Mouse (Mus musculus): Measurements from ENCODE around the gene Mcrip2. TPM values are rescaled to one million over a fixed set of nuclear protein-coding genes. Genes with fewer than 3 reads are reported as not detected.

Mcrip2 gene
- polyA plus RNA-seq, 1 experiment from 2014 or later, result 15.7 TPM

DNA sequence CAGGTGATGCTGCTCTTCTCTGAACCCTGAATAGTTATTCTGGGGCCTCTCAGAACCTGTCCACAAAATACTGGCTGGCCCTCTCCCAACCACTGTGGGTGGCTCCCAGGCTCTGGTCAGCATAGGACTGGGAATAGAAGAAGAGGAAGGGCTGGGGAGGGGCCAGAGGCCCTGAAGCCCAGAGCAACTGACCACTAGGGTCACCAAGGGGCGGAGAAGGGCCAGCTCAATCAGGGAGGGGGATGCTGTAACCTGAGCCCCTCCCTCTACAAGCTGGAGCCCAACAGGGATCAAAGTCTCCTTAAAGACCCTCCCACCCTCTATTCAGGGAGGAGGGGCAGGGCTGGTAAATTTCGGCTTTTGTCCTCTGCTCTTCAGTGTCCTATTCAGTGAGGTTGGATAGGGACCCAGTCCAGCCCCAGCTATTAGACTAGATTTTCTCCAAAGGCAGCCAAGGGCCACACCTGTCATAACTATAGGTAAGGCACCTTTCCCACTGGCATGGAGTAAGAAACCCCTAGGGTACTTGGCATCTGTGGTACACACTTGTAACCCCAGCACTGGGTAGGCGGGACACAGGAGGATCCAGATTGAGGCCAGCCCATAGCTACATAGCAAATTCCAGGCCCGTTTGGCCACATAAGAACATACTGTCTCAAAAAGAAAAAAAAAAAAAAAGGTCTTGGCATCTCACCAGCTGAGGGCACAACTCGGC is 11.8 kb upstream of the Mcrip2 start, which contains the start of gene Wfikkn1:
Gene Wfikkn1 (minus strand): TSS at position 663 of the 715 bp plus-strand sequence.
- Histone ChIP-seq H3K4me2 (replicated peaks) (no peak within 1 kb of the TSS), H3K9me3 (replicated peaks) (no peaks in the 10 kb centered on the region), H3K27ac (replicated peaks) (no peak within 1 kb of the TSS), H3K27me3 (no peaks in the 10 kb centered on the region), H3K36me3 (peaks cover 50% of the 10 kb centered on the region), H3K4me3 (replicated peaks) (no peak within 1 kb of the TSS), H3K9ac (no peak within 1 kb of the TSS), H3K4me1 (peaks cover 27% of the 10 kb centered on the region)
- ATAC-seq (ENCODE audit: insufficient number of reproducible peaks, low FRiP score, low TSS enrichment, low read depth), result no peak
- WGBS, result 34% methylated on average over 5 of the region's 5 CpGs

GRCm38 (mm10) chr17:25879750-25880149 is 11.2 kb upstream of the Mcrip2 start:
- H3K27me3 ChIP-seq, result no peaks in the 10 kb centered on the region
- no peak overlapping the region for H3K4me2 ChIP-seq (replicated peaks)
- no peak overlapping the region for H3K27ac ChIP-seq (replicated peaks)
- H3K36me3 ChIP-seq, result peaks cover 46% of the 10 kb centered on the region
- no peaks in the 10 kb centered on the region for H3K9me3 ChIP-seq (replicated peaks)
- peaks cover 27% of the 10 kb centered on the region for H3K4me1 ChIP-seq
- no peak overlapping the region for H3K4me3 ChIP-seq (replicated peaks)
- WGBS, result 71% methylated on average over 8 of the region's 8 CpGs
- H3K9ac ChIP-seq, result no peak overlapping the region
- ATAC-seq (ENCODE audit: insufficient number of reproducible peaks, low FRiP score, low TSS enrichment, low read depth), result no peak

DNA sequence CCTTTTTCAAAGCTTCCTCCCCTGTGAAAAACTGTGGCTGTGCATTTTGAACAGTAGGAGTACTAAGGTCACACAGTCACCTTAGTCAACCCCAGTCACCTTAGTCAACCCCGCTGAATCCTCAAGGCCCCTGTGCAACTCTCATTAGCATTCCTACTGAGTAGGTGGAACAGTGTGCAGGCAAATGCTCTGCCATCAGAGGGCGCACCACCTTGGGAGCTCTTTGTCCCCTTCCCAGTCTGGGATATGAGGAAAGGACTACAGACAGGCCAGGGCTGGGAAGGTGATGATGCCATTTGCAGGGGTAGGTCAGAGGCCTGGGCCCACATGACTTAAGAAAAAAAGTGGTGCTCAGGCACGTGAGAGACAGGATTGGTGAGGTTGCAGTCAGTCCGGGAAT is 10.7 kb upstream of the Mcrip2 start:
- ATAC-seq (ENCODE audit: insufficient number of reproducible peaks, low FRiP score, low TSS enrichment, low read depth), result no peak
- Histone ChIP-seq H3K9ac (no peak overlapping the region), H3K27me3 (no peaks in the 10 kb centered on the region), H3K4me3 (replicated peaks) (no peak overlapping the region), H3K36me3 (peaks cover 41% of the 10 kb centered on the region), H3K9me3 (replicated peaks) (no peaks in the 10 kb centered on the region), H3K27ac (replicated peaks) (no peak overlapping the region), H3K4me2 (replicated peaks) (no peak overlapping the region), H3K4me1 (peaks cover 31% of the 10 kb centered on the region)
- 45% methylated on average over 4 of the region's 4 CpGs for WGBS

- WGBS, result 86% methylated on average over 19 of the region's 19 CpGs
- Histone ChIP-seq H3K36me3 (peaks cover 35% of the 10 kb centered on the region), H3K9me3 (replicated peaks) (no peaks in the 10 kb centered on the region)
Observed at GRCm38 (mm10) chr17:25878611-25879180, 10.1 kb upstream of the Mcrip2 start.

DNA sequence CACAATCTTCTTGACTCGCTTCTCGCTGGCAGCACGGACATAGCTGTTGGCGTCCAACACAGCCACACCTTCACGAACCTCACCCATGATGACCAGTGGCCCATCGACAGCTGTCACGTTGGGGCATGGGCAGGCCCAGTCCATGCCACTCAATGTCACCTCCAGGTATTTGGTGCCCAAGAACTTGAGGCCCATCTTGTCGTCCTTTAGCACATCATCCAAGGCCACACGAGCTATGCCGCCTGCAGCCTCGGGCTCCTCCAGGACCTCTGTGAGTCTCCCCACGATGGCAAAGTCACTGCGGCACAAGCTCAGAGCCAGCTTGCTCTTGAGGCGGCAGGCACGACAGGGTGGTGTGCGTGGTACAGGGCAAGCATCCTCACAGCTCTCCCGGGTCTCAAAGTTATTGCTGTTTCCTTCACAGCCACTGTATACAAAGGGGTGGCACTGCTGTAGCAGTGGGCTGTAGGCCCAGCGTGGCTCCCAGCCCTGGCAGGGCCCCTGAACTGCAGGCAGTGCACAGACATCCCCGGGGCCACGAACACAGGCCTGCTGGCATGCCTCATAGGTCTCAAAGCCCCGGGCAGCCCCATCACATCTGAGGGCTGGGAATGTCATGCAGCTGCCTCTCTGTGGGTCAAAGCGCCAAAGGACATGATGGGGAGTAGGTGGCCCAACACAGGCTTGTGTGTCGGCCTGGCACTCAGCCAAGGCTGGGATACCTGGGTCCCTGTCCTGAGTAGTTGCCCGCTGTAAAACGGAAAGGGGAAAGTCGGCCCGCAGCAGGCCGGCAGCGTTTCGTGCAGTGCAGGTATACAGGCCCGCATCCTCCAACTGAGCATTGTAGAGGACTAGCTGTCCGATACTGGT is 9.4 kb upstream of the Mcrip2 start:
- H3K36me3 ChIP-seq, result peaks cover 28% of the 10 kb centered on the region
- ATAC-seq (ENCODE audit: insufficient number of reproducible peaks, low FRiP score, low TSS enrichment, low read depth), result no peak
- no peak overlapping the region for H3K27ac ChIP-seq (replicated peaks)
- no peak overlapping the region for H3K4me3 ChIP-seq (replicated peaks)
- no peak overlapping the region for H3K4me2 ChIP-seq (replicated peaks)
- peaks cover 37% of the 10 kb centered on the region for H3K4me1 ChIP-seq
- 92% methylated on average over 32 of the region's 32 CpGs for WGBS
- no peaks in the 10 kb centered on the region for H3K27me3 ChIP-seq
- no peaks in the 10 kb centered on the region for H3K9me3 ChIP-seq (replicated peaks)
- H3K9ac ChIP-seq, result no peak overlapping the region

More at GRCm38 (mm10) chr17:25878611-25879180, 10.1 kb upstream of the Mcrip2 start:
- H3K9ac ChIP-seq, result no peak overlapping the region
- H3K27ac ChIP-seq (replicated peaks), result no peak overlapping the region
- peaks cover 36% of the 10 kb centered on the region for H3K4me1 ChIP-seq
- H3K4me2 ChIP-seq (replicated peaks), result no peak overlapping the region
- H3K27me3 ChIP-seq, result no peaks in the 10 kb centered on the region
- H3K4me3 ChIP-seq (replicated peaks), result no peak overlapping the region
- no peak for ATAC-seq (ENCODE audit: insufficient number of reproducible peaks, low FRiP score, low TSS enrichment, low read depth)

DNA sequence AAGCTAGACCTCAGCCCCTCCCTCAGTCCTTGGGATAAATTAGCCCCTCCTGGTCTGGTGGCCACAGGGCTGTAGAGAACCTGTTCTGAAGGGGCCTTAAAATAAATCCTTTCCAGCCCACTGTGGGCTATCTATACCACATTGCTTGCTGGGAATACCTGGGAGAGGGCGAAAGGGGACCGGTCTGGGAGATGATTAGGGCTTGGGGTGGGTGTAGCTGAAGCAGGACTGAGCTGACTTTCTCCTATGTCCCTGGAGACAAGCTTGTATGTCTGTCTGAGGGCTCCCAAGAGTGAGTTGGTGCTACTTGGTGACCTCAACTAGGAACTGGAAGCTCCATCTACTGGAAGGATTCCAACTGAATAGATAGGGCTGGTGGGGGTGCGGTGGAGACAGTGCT is 8.5 kb upstream of the Mcrip2 start:
- Histone ChIP-seq H3K4me1 (peaks cover 37% of the 10 kb centered on the region), H3K9ac (no peak overlapping the region), H3K27ac (replicated peaks) (no peak overlapping the region), H3K27me3 (no peaks in the 10 kb centered on the region), H3K36me3 (peaks cover 19% of the 10 kb centered on the region; the same call in 1 of the 2 replicates), H3K4me2 (replicated peaks) (no peak overlapping the region), H3K4me3 (replicated peaks) (0 out of 2 replicates have a peak overlapping the region, but pooled peaks have one; percentile 86), H3K9me3 (replicated peaks) (no peaks in the 10 kb centered on the region)
- WGBS, result 94% methylated on average over 3 of the region's 3 CpGs
- no peak for ATAC-seq (ENCODE audit: insufficient number of reproducible peaks, low FRiP score, low TSS enrichment, low read depth)

DNA sequence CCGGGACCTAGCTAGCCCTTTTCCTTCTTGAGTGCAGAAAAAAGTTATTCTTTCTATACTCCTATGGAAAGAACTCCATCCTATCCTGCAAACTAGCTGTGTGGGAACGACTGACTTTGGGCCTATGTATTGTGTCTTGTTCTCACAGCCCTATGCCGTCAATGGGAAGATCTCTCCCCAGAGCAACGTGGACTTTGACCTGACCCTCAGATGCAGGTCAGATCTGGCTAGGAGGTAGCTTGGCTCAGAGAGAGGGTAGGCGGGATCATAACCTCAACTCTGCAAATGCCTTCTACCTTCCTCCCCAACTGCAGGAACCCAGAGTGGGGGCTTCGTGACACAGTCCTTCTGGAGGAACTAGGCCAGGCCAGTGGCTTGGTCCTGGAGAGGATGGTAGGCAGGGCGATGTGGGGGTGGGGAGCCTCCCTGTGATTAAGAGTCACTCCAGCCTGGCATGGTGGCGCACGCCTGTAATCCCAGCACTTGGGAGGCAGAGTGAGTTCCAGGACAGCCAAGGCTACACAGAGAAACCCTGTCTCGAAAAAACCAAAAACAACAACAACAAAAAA is 7.9 kb upstream of the Mcrip2 start:
- Histone ChIP-seq H3K27ac (replicated peaks) (no peak overlapping the region), H3K4me2 (replicated peaks) (peak overlapping the region; percentile 91), H3K9me3 (replicated peaks) (no peaks in the 10 kb centered on the region), H3K36me3 (peaks cover 17% of the 10 kb centered on the region; the same call in 1 of the 2 replicates), H3K4me1 (peaks cover 37% of the 10 kb centered on the region), H3K9ac (peak overlapping the region; percentile 68), H3K4me3 (replicated peaks) (peak overlapping the region; percentile 86), H3K27me3 (no peaks in the 10 kb centered on the region)
- WGBS, result 52% methylated on average over 10 of the region's 10 CpGs
- ATAC-seq (ENCODE audit: insufficient number of reproducible peaks, low FRiP score, low TSS enrichment, low read depth), result no peak

DNA sequence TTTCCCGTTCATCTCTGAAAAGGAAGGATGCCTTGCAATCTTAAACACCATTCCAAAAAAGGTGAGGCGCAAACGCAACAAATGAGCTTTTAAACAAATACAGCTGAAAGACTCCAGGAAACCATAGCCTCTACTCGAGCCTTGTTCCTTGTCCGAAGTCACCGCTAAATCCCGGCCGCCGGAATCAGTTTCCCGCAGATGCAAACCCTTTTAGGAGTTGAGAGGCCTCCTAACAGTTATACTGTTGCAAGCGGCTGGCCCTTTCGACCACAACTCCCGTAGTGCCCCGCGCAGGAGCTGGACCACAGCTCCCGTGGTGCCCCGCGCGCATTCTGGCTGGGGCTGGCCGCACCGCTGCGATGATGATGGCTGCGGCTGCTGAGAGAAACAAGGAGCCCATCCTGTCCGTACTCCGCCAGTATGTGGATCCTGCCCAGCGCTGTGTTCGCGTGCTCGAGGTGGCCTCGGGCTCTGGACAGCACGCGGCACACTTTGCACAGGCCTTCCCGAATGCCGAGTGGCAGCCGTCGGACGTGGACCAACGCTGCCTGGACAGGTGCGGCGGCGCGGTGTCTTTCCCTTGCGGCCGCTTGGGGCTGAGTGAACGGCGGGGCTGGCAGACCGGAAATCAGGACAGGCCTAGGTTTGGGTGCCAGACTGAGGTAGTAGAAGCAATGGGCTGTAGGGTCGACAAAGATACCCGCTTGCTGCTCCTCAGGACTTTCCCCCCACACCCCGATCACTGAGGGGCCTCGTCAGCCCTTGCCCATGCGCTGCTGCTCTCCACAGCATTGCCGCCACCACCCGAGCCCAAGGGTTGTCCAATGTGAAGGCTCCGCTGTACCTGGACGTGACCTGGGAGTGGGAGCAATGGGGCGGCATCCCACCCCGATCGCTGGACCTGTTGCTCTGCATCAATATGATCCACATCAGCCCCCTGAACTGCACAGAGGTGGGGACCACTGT is 6.9 kb upstream of the Mcrip2 start:
- Histone ChIP-seq H3K4me3 (replicated peaks) (peak overlapping the region; percentile 86), H3K4me2 (replicated peaks) (peak overlapping the region; percentile 91), H3K27ac (replicated peaks) (peak overlapping the region; percentile 96), H3K9ac (peak overlapping the region; percentile 68), H3K27me3 (no peaks in the 10 kb centered on the region), H3K4me1 (peaks cover 27% of the 10 kb centered on the region), H3K36me3 (peaks cover 17% of the 10 kb centered on the region; the same call in 1 of the 2 replicates), H3K9me3 (replicated peaks) (no peaks in the 10 kb centered on the region)
- WGBS, result under 1% methylated on average over 59 of the region's 59 CpGs
- peak; percentile 92 for ATAC-seq (ENCODE audit: insufficient number of reproducible peaks, low FRiP score, low TSS enrichment, low read depth)

GRCm38 (mm10) chr17:25874721-25875170 is 6.2 kb upstream of the Mcrip2 start, which contains the start of gene Mettl26:
Gene Mettl26 (plus strand): TSS chr17:25875074.
- WGBS, result under 1% methylated on average over 25 of the region's 25 CpGs
- H3K27me3 ChIP-seq, result no peaks in the 10 kb centered on the region

More at GRCm38 (mm10) chr17:25874721-25875170, 6.2 kb upstream of the Mcrip2 start, which contains the start of gene Mettl26:
- Histone ChIP-seq H3K36me3 (peaks cover 17% of the 10 kb centered on the region; the same call in 1 of the 2 replicates), H3K4me2 (replicated peaks) (peak within 1 kb of the TSS; percentile 91), H3K9me3 (replicated peaks) (no peaks in the 10 kb centered on the region), H3K9ac (peak within 1 kb of the TSS; percentile 68), H3K4me3 (replicated peaks) (peak within 1 kb of the TSS; percentile 86), H3K4me1 (peaks cover 24% of the 10 kb centered on the region), H3K27ac (replicated peaks) (peak within 1 kb of the TSS; percentile 96)
- peak; percentile 83 for ATAC-seq (ENCODE audit: insufficient number of reproducible peaks, low FRiP score, low TSS enrichment, low read depth)

All from embryonic facial prominence, embryonic 15.5 days (tissue).